Mouse (Mus musculus): ENCODE measurements around the gene Sprr2a2.
"Not testable (repeated sequence)": the region's sequence is repeated elsewhere in the genome, so short reads cannot be mapped to it uniquely, and the experiment has no call there.

GRCm38 (mm10) chr3:92212059-92212458 is 3.7 kb upstream of the Sprr2a2 start:
- TF ChIP-seq POLR2A (IDR thresholded peaks at IDR 0.05; ENCODE audit: borderline replicate concordance, extremely low read depth, low read depth, low read length); CTCF (IDR thresholded peaks at IDR 0.05; ENCODE audit: insufficient read depth, low read length): not testable (repeated sequence)
